Mouse (Mus musculus) kidney, adult 2 months (tissue): ENCODE data around the gene Fosl1.

Source experiments
- CTCF ChIP-seq: fragments of 200-500 bp; conservative IDR thresholded peaks from 2 replicates; pipeline ENCODE4 v1.5.1; 2011; ENCODE audit warnings: low read depth, mild to moderate bottlenecking, control low read depth, low read length, moderate library complexity, mixed read lengths; ENCODE audit not compliant: insufficient read depth, insufficient read length
- POLR2A ChIP-seq: fragments of 200-500 bp; IDR thresholded peaks from one replicate; pipeline ENCODE4 v1.6.1; 2011; ENCODE audit warnings: low read depth, low read length, control low read depth

DNA sequence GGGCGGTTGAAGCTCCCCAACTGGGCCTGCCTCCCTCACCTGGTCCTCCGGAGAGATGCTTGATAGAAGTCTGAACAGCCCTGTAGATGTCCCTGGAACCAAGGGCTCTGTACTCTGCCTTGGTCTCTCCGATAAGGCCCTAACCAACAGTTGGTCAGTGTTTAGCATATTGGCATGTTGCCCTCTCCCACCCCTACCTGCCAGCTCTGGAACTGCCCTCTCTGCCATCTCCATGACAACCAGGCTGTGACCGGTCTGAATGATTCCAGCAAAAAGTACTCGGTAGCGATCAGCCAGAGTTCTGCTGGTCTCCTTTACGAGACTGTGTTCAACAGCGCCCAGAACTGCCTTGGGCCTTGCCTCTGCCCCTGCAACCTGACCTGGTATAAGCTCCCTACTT lies 45.1 kb upstream of the Fosl1 start, which contains the start of gene Tsga10ip:
- no peak for TF ChIP-seq POLR2A
- TF ChIP-seq CTCF: no peak
